Mouse (Mus musculus): ENCODE data around the gene Psmf1. TPM values are rescaled to one million over a fixed set of nuclear protein-coding genes. Genes with fewer than 3 reads are reported as not detected.

Gene Psmf1
- polyA plus RNA-seq, 1 experiment: 8.4 TPM

DNA sequence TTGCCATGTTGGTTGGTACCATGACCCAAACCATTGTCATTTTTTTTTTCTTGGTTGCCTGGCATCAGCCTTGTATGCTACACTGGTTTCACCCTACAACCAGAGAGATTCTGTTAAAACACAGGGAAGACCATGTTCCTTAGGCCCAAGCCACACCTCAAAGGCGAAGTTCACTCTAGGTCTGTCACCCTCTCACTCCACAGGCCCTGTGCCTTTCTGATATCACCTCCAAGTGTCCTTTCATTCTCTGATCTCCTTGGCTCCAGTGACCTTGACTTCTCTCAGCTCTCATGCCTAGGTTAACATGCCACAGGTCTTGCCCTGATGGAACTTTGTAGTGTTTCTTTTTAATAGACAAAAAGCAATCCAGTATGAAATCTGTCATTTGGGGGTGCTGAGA is 1.9 kb downstream of the Psmf1 start:
- TF ChIP-seq GATA1 (IDR thresholded peaks at IDR 0.05; ENCODE audit: low read length): no peak

- no peak for TF ChIP-seq GATA1 (IDR thresholded peaks at IDR 0.05; ENCODE audit: low read length)
These were observed 3.1 kb downstream of the Psmf1 start for GRCm38 (mm10) chr2:151740741-151741526.

DNA sequence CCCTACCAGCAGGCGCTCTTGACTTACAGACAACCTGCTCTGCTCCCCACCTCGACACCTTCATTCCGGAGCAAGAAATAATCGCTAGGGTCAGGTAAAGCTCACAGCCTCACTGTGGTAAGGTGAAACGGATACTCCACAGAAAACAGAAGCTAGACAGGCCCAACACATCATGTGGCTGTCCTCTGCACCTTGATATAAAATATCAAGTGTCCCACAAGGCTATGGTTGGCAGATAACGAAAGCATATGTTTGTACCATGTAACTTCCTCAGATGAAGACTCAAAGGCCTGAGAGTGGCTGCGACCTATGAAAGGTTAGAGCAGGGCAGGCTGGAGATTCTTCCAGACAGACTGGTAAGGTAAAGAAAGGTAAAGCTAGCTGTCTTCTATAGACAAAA is 4.5 kb downstream of the Psmf1 start:
- no peak for TF ChIP-seq GATA1 (IDR thresholded peaks at IDR 0.05; ENCODE audit: low read length)

- TF ChIP-seq GATA1 (IDR thresholded peaks at IDR 0.05; ENCODE audit: low read length): no peak
These were observed 4.9 kb downstream of the Psmf1 start for GRCm38 (mm10) chr2:151739081-151739480.

GRCm38 (mm10) chr2:151738460-151738859 is 5.5 kb downstream of the Psmf1 start:
- no peak for TF ChIP-seq GATA1 (IDR thresholded peaks at IDR 0.05; ENCODE audit: low read length)

DNA sequence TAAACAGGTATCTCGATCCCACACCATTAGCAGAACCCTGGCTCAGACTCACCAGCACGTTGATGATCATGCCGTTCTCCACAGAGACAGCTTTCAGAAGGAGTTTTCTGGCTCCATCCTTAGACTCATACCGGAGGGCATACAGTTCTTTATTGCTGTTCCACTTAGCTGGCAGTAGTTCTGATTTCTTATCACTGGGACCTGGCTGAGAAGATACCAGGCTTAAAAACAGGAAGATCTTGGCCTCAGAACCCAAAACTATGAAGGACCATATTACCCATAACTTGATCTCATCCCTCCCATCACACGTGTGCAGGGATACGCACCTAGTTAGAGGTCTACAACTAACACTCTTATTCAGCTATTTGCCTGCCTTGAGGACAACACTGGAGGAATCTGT is 8.6 kb downstream of the Psmf1 start:
- TF ChIP-seq GATA1 (IDR thresholded peaks at IDR 0.05; ENCODE audit: low read length): no peak

DNA sequence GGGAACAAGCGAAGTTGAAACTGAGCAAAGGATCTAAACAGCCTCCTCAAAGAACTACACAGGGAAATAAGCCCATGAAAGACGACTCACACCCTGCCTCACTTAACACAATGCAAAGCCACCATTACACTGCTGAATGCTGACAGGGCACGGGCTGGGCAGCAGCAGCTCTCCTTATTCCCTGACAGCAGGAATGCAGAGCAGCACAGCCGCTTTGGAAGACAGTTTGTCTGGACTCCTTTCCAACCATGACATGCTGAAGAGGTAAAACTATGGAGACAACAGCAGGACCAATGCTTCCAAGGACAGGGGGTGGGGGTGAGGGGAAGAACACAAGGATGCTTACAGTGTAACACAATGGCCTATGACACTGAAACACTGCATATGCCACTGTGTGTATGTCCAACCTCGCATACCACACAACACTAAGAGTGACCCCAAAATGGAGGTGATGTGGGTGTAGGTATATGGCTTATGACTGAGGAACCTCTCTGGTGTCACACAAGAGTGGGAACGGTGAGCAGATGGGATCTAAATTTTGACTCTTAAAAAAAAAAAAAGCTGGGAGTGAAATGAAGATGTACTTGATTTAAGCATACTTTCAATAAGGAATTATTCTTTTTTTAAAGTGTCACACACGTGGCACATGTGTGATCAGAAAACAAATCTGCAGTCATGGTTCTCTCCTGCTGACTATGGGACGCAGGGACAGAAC is 10.7 kb downstream of the Psmf1 start:
- no peak for TF ChIP-seq GATA1 (IDR thresholded peaks at IDR 0.05; ENCODE audit: low read length)

DNA sequence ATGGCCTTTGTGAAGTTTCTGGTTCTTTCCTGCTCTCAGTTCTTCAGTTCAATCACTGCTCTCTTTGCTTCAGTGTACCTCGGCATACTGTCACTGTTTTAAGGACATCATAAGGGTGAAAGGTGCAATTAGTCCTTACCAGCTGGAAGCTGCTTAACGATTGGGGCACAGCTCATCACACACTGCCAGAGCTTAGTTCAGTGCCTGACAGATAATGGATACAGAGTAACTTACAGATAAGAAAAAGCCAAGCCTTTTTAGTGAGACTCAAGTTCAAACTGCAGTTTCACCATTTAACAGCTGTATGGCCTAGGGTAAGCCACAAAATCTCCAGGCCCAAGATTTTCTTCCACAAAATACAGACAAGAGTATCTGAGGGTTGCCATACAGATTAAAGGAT is 19.9 kb downstream of the Psmf1 start:
- no peak for TF ChIP-seq GATA1 (IDR thresholded peaks at IDR 0.05; ENCODE audit: low read length)

GRCm38 (mm10) chr2:151716318-151717055 is 27.5 kb downstream of the Psmf1 start:
- TF ChIP-seq GATA1 (IDR thresholded peaks at IDR 0.05; ENCODE audit: low read length): no peak

DNA sequence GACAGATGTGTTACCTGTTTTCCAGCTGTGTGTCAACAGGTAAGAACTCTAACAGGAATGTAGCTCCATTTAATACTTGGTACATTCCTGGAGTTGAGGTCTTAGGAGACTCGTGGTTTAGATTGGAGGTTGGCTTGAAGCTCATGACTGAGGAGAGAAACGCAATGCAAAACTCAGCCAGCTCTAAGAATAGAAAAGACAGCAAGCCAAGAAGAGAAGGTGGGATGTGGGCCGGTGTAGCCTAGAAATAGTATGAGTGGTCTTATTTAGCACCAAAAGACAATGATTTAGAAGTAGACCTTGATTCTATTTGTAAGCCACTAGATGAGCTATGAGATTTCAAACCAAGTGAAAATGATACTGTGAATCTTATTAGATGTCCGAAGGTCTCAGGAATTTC is 28.5 kb downstream of the Psmf1 start:
- no peak for TF ChIP-seq GATA1 (IDR thresholded peaks at IDR 0.05; ENCODE audit: low read length)

GRCm38 (mm10) chr2:151712647-151713046 is 31.3 kb downstream of the Psmf1 start:
- TF ChIP-seq GATA1 (IDR thresholded peaks at IDR 0.05; ENCODE audit: low read length): no peak

DNA sequence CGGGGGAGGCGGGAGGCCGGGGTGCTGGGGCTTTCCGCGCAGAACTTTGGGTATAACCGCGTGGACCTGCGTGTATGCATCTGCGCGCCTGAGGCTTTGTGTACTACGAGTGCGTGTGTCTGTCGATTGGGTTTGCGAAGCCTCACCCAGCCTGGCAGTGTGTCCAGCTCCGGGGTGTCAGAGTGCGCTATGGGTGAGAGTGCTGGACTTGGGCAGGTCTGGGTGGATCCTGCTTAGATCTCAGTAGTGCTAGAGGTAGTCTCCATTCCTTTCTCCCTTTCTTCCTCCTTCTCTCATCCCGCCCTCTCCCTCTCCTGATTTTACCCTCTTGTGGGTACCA is 41.2 kb downstream of the Psmf1 start:
- TF ChIP-seq GATA1 (IDR thresholded peaks at IDR 0.05; ENCODE audit: low read length): no peak

GRCm38 (mm10) chr2:151702146-151702850 is 41.7 kb downstream of the Psmf1 start:
- no peak for TF ChIP-seq GATA1 (IDR thresholded peaks at IDR 0.05; ENCODE audit: low read length)

GRCm38 (mm10) chr2:151701231-151702145 is 42.5 kb downstream of the Psmf1 start, which contains the start of gene Tmem74b:
Gene Tmem74b (plus strand): TSS chr2:151702008.
- TF ChIP-seq GATA1 (IDR thresholded peaks at IDR 0.05; ENCODE audit: low read length): no peak

DNA sequence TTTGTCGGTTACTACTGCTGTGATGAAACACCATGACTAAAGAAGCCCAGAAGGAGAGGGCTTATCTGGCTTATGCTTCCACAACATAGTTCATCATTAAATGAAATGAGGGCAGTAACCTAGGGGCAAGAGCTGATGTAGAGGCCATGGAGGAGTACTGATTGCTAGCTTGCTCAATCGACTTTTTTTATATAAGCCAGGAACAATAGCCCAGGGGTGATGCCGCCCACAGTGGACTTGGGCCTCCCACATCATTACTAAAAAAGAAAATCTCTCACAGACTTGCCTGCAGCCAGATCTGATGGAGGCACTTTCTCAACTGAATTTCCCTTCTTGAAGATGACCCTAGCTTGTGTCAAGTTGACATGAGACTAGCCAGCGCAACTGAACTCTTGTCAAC is 61.0 kb downstream of the Psmf1 start:
- no peak for TF ChIP-seq GATA1 (IDR thresholded peaks at IDR 0.05; ENCODE audit: low read length)
